Mouse (Mus musculus) midbrain, postnatal 0 days (tissue): ENCODE results near the gene Tulp1. TPM values are rescaled to one million over a fixed set of nuclear protein-coding genes. Genes with fewer than 3 reads are reported as not detected.

ENCODE experiments used
- ATAC-seq: fragments of 200-750 bp; cut with Nextera tagmentation; 2 replicates; pipeline ENCODE4 v1.8.0; 2017; ENCODE audit warnings: moderate number of reproducible peaks, mild to moderate bottlenecking, moderate TSS enrichment, moderate library complexity; ENCODE audit not compliant: low FRiP score
- DNase-seq: peaks from one replicate; pipeline ENCODE4 v3.0.0-alpha.2; 2015; ENCODE audit warnings: low spot score
- H3K27ac ChIP-seq: fragments of 300-500 bp; sonication (generic); 2 replicates; pipeline ENCODE4 v1.5.1; 2014; ENCODE audit warnings: low read depth, mild to moderate bottlenecking, low read length, mixed read lengths
- H3K27me3 ChIP-seq: fragments of 300-500 bp; sonication (generic); 2 replicates; pipeline ENCODE4 v1.6.1; 2014; ENCODE audit warnings: low read length, control low read depth, mixed read lengths; ENCODE audit not compliant: insufficient read depth
- H3K36me3 ChIP-seq: fragments of 300-500 bp; sonication (generic); 2 replicates; pipeline ENCODE4 v1.6.1; 2014; ENCODE audit warnings: low read length, control low read depth, mixed read lengths; ENCODE audit not compliant: insufficient read depth
- H3K4me1 ChIP-seq: fragments of 300-500 bp; sonication (generic); 2 replicates; pipeline ENCODE4 v1.6.1; 2014; ENCODE audit warnings: mild to moderate bottlenecking, control low read depth, antibody characterized with exemption, low read length, mixed read lengths; ENCODE audit not compliant: insufficient read depth
- H3K4me2 ChIP-seq: fragments of 300-500 bp; sonication (generic); 2 replicates; pipeline ENCODE4 v1.6.1; 2014; ENCODE audit warnings: low read depth, mild to moderate bottlenecking, low read length, mixed read lengths; ENCODE audit not compliant: poor library complexity, severe bottlenecking
- H3K4me3 ChIP-seq: fragments of 300-500 bp; sonication (generic); 2 replicates; pipeline ENCODE4 v1.5.1; 2014; ENCODE audit warnings: low read depth, mild to moderate bottlenecking, low read length, moderate library complexity
- H3K9ac ChIP-seq: fragments of 300-500 bp; sonication (generic); replicated peaks from 2 replicates; pipeline ENCODE4 v1.6.1; 2014; ENCODE audit warnings: mild to moderate bottlenecking, low read length, moderate library complexity, mixed read lengths; ENCODE audit not compliant: poor library complexity, severe bottlenecking
- H3K9me3 ChIP-seq: fragments of 300-500 bp; sonication (generic); 2 replicates; pipeline ENCODE4 v1.6.1; 2016; ENCODE audit warnings: low read length, control low read depth
- CTCF ChIP-seq: IDR thresholded peaks from 2 replicates; pipeline ENCODE4 v1.5.1; 2016; ENCODE audit warnings: antibody characterized with exemption, mild to moderate bottlenecking
- WGBS: fragments of 180-500 bp; shearing (Covaris S2); extraction: QIAGEN DNeasy Blood & Tissue Kit; methylation state at CpG from one replicate; pipeline ENCODE4 v1.1.7; 2014; 5-methylcytosine and 5-hydroxymethylcytosine counted together
- polyA plus RNA-seq: library from polyadenylated mRNA; unstranded; fragments of >200 nt; fragmentation: Nextera tagmentation; extraction: Ambion mirVana; gene quantifications from 2 replicates; pipeline ENCODE4 v1.2.1, GENCODE M21; 2015
- total RNA-seq: library from RNA; depleted of rRNA; stranded (reverse); fragments of >200 nt; gene quantifications from 2 replicates; pipeline ENCODE4 v1.2.3, GENCODE M21; 2014; rRNA removed

Tulp1 gene
- total RNA-seq, result 0.80 and 1.0 TPM in 2 replicates
- 1.1 TPM in 2 replicates for polyA plus RNA-seq

DNA sequence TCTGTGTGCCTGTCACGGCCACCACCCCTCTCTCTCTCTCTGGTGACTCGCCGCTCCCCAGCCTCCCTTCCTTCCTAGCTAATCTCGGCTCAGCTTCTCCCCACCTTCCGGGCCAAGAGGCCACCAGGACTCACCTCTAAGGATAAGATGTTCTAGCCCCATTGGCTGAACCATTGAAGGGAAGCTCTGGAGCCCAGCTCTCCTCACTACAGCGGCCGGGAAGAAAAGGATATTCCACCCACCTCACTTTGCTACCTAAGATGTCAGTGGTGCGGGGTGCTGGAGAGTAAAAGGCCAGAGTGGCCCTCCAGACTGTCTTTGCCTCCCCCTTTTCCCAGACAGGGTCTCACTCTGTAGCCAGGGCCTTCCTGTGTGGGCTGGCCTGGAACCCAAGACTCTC, at the start of gene Tulp1:
Gene Tulp1 (minus strand): TSS at position 101 of the 400 bp plus-strand sequence.
- H3K9ac ChIP-seq, result no peak within 1 kb of the TSS
- no peak for TF ChIP-seq CTCF
- H3K4me2 ChIP-seq, result peak within 1 kb of the TSS; percentile 34

DNA sequence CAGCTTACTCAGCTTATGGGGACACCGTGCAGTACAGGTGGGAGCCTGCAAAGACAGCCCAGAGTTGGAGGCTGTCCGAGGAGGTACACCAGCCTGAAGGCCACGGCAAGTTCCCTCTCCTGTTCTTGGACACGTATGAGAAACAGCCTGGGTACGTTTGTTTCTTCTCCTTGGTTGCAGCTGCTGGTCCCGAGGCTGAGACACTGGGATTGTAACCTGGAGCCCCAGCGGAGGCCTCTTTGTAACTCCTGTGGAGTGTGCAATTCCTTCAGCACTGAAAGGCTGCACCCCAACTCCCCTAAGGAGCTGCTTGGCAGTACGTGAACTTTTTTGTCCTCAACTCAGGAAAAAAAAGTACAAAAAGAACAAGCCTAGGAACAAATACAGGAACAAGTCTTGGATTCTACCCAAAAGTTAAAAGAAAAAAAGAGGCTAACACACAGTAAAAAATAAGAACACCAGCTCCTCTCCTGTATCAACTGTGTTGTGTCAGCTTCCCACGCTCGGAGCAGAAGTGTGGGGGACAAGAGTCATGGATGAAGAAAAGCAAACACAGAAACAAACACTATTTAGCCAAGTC, 46.4 kb upstream of the Tulp1 start:
- H3K4me2 ChIP-seq, result no peak overlapping the region
- 80% methylated on average over 10 of the region's 10 CpGs for whole genome bisulfite sequencing
- TF ChIP-seq CTCF, result no peak
- no peaks in the 10 kb centered on the region for H3K4me1 ChIP-seq
- no peak overlapping the region for H3K9ac ChIP-seq
- DNase-seq, result no peak
- no peak overlapping the region for H3K4me3 ChIP-seq
- peaks cover 26% of the 10 kb centered on the region for H3K36me3 ChIP-seq
- no peaks in the 10 kb centered on the region for H3K27me3 ChIP-seq
- ATAC-seq, result no peak
- no peak overlapping the region for H3K27ac ChIP-seq
- H3K9me3 ChIP-seq, result no peaks in the 10 kb centered on the region

More for the DNA sequence above, at the start of gene Tulp1:
- WGBS, result 39% methylated on average over 8 of the region's 8 CpGs
- H3K9me3 ChIP-seq, result no peaks in the 10 kb centered on the region
- no peaks in the 10 kb centered on the region for H3K36me3 ChIP-seq
- ATAC-seq, result no peak
- peaks cover 39% of the 10 kb centered on the region for H3K27me3 ChIP-seq
- peak within 1 kb of the TSS; percentile 16; the same call in 1 of the 2 replicates for H3K4me3 ChIP-seq
- 0 out of 2 replicates have a peak, but pooled peaks cover 5% of the 10 kb centered on the region for H3K4me1 ChIP-seq
- H3K27ac ChIP-seq, result no peak within 1 kb of the TSS
- no peak for DNase-seq

DNA sequence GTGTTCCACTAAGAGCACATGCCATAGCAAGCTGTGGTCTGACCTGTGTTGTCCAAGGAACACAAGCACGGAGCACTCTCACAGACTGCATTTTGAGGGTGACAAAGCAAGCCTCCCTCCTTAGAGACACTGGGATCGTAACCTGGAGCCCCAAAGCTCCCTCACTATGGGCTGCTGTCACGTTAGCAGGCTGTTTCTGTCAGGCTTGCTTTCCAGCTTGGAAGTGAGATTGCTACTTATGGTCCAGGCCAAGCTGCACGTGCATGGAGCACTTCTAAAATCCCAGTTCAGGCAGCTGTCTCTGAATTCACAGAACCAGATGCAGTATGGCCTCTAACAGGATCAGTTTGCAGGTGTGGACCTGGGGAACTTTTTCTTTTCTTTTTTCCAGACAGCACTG, 45.7 kb upstream of the Tulp1 start:
- Histone ChIP-seq H3K4me3 (no peak overlapping the region), H3K4me2 (no peak overlapping the region), H3K9me3 (no peaks in the 10 kb centered on the region), H3K36me3 (peaks cover 24% of the 10 kb centered on the region), H3K4me1 (no peaks in the 10 kb centered on the region), H3K9ac (no peak overlapping the region), H3K27me3 (no peaks in the 10 kb centered on the region), H3K27ac (no peak overlapping the region)
- WGBS, result 89% methylated on average over 4 of the region's 4 CpGs
- ATAC-seq (no peak), DNase-seq (no peak)
- TF ChIP-seq CTCF, result no peak

DNA sequence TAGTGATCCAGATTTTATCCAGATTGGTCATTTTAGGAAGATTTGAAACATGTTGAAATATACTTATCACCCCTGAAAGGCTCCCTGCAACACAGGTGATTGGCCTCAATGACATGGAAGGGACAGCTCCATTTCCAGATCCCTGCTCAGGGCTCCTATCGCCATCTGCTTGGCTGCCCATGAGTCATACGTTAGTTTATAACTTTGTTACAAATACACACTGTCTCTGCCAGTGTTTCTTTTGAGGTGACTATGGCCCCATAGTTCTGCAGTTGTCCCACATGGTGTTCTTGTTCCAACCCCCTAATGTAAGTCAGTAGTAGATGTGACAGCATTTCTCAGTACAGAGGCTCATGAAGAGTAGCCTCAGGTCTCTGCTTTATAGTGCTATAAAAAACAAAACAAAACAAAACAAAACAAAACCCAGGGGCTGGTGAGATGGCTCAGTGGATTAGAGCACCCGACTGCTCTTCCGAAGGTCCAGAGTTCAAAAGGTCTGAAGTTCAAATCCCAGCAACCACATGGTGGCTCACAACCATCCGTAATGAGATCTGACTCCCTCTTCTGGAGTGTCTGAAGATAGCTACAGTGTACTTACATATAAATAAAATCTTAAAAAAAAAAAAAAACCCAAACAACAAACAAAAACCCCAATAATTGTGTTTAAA, 43.4 kb upstream of the Tulp1 start:
- DNase-seq (no peak), ATAC-seq (no peak)
- Histone ChIP-seq H3K27me3 (no peaks in the 10 kb centered on the region), H3K4me2 (no peak overlapping the region), H3K9me3 (no peaks in the 10 kb centered on the region), H3K36me3 (peaks cover 14% of the 10 kb centered on the region), H3K4me1 (no peaks in the 10 kb centered on the region), H3K4me3 (no peak overlapping the region), H3K9ac (no peak overlapping the region), H3K27ac (no peak overlapping the region)
- no peak for TF ChIP-seq CTCF
- 80% methylated on average over 5 of the region's 5 CpGs for WGBS

DNA sequence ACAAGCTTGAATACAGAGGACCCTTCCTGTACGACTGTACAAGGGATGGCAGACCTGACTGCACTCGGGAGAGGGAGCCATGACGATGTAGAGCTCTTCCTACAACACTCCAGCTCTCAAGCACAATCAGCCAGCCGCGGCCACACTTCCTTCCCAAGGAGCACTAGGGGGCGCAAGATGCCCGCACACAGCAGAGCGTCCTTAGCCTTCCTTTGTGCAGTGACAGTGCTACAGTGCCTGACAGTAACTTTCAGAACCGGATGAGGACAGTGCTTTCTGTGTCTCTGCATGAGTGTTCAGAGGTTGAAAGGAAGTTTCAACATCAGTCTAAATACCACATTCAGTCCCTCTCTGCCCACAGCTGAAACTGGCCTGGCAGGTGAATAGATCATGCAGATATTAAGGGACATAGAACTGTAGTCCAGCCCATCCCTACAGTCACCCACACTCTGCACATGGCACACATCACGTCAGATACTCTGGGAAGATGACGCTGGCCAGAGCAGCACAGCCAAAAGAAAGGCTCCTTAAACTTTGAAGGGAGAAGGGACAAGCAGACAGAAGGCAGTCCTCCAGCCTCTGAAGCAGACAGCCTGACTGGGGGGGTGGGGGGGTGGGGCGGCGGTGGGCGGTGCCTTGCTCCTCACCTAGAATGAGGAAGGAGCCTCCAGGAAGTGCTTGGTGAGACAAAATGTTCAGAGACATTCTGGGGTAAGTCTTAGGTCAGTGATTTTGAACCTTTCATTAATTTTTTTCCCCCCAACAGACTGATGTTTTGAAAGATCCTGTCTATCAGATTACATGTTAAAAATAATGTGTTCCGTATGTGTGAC, 42.6 kb upstream of the Tulp1 start:
- ATAC-seq (peak; percentile 49; the same call in 1 of the 2 replicates), DNase-seq (peak; percentile 85)
- peak; percentile 91 for TF ChIP-seq CTCF
- Histone ChIP-seq H3K9ac (no peak overlapping the region), H3K27ac (0 out of 2 replicates have a peak overlapping the region, but pooled peaks have one; percentile 26), H3K4me2 (no peak overlapping the region), H3K9me3 (no peaks in the 10 kb centered on the region), H3K27me3 (no peaks in the 10 kb centered on the region), H3K36me3 (peaks cover 11% of the 10 kb centered on the region; the same call in 1 of the 2 replicates), H3K4me1 (no peaks in the 10 kb centered on the region), H3K4me3 (no peak overlapping the region)
- 40% methylated on average over 15 of the region's 15 CpGs for WGBS
